Mouse (Mus musculus) bone marrow, adult 2 months (tissue): ENCODE data around the gene Sos2.

Experiments
- CTCF ChIP-seq: fragments of 200-500 bp; IDR thresholded peaks from 2 replicates; pipeline ENCODE4 v1.5.1; 2011; ENCODE audit warnings: low read length, control low read depth; ENCODE audit not compliant: control insufficient read depth, insufficient read depth
- POLR2A ChIP-seq: fragments of 200-500 bp; IDR thresholded peaks from 2 replicates; pipeline ENCODE4 v1.6.1; 2011; ENCODE audit warnings: low read depth, mild to moderate bottlenecking, control low read depth, low read length, borderline replicate concordance; ENCODE audit not compliant: control insufficient read depth

DNA sequence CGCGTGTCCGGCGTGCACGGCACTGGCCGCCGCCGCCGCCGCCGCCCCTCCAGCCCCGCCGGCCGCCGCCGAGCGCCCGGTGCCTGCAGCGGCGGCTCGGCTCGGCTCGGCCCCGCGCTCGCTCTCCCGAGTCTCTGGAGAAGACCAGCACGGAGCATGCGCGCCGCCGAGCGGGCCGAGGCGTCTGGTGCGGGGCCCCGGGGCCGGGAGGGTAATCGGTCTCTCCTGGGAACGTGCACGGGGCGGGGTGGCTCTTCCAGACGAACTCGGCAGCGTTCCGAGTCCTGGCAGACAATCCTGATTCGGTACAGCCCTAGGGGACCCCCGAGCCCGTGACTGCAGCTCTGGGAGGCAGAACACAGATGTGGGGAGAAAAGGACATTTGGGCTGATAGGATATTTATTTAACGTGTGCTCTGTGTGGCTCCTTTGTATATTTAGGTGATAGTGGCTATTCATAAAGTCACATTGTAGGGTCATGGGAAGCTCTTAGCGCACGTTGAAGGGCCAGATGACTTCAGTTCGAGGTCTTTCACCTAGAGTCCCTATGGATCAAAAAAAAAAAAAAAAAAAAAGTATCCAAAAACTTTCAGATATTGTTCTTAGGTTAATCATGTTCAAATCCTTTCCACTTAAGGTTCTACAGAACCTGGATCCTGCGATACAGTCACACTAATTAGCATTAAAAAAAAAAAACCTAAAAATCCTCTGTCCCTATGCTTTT, 574 bp upstream of the Sos2 start:
- peak; percentile 40; the same call in 1 of the 2 replicates for TF ChIP-seq POLR2A
- no peak for TF ChIP-seq CTCF
